Mouse (Mus musculus): ENCODE measurements around the gene Minos1.

DNA sequence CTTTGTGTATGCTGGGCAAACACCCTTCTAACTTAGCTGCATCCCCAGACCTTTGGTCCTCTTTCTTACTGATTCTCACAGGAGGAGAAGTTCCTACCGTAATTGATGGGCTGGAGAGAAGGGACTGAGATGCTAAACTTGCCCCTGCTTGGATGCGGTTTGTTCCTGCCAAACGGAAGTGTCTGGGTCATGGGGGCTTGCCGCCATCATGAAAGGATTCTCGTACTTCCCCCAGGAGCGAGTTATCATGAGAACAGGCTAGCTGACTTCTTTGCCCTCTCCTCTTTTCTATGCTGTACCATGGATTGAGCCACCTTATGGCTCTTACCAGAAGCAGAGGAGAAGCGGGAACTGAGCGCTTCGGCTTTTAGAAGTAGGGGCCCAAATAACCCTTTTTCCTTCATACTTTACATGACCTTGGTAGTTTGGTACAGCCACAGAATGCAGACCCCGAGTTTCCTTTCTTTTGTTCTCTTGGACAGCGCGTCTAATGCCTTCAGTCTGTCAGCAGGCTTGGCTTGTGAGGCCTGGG is 38.9 kb upstream of the Minos1 start:
- no peak for TF ChIP-seq CTCF (IDR thresholded peaks at IDR 0.05)
- TF ChIP-seq EP300 (IDR thresholded peaks at IDR 0.05) = no peak
